Mouse (Mus musculus) ES-Bruce4 (cell line): ENCODE data around the gene Snapc1.

Source experiments
- CTCF ChIP-seq: IDR thresholded peaks from one replicate; pipeline ENCODE4 v1.8.1; 2011; ENCODE audit warnings: low read depth, low read length
- POLR2A ChIP-seq: IDR thresholded peaks from one replicate; pipeline ENCODE4 v1.8.1; 2011; ENCODE audit warnings: low read length; ENCODE audit not compliant: insufficient read depth

- no peak for TF ChIP-seq POLR2A
- no peak for TF ChIP-seq CTCF
Measured at GRCm38 (mm10) chr12:73958830-73959229, 5.5 kb upstream of the Snapc1 start.
